Mouse (Mus musculus) heart, adult 8-10 months (tissue): ENCODE results near the gene Syt3. TPM values are rescaled to one million over a fixed set of nuclear protein-coding genes. Genes with fewer than 3 reads are reported as not detected.

Source experiments
- DNase-seq: peaks from one replicate; pipeline ENCODE4 v3.0.0; 2022; ENCODE audit warnings: low spot score
- total RNA-seq, 4 experiments: library from RNA; stranded (reverse); gene quantifications; 2 replicates each; pipeline ENCODE4 v1.2.4; 2022

The Syt3 gene
- total RNA-seq, 4 experiments from 2014 or later: 2.4 to 3.7 (median 3.1) TPM

DNA sequence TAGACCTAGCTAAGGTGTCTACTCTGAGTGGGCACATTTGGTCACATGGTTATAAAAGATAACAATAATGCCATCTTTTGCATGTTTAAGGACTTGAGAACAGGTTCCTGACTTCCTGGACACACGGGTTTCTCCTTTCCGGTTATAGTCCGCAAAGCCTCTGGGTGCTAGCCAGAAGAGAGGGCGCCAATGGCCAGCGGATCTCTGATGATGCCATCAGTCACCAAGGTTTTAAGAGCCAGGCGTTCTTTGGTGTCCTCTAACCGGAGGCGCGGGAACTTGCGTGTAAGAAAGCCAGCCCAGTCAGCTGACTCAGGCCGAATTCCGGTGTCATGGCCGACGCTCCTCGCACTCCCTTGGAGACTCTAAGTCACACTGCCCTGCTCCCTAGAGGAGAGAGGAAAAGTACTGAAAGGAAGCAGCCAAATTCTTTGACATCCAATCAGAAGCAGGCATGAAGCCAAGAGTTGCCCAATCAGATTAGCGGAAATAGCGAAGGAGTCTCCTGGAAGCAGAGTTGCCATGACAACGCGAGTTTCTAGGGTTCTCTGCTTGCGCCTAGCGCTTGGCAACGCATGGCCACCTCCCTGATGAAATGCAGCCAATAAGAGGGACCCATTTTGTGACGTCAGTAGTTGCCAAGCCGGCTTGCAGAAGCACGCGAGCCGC, 21.6 kb downstream of the Syt3 start:
- peak; percentile 81 for DNase-seq

GRCm38 (mm10) chr7:44406015-44406355, 22.1 kb downstream of the Syt3 start:
- DNase-seq: no peak

- DNase-seq: no peak
These were observed 27.2 kb downstream of the Syt3 start for GRCm38 (mm10) chr7:44411144-44411543.

- no peak for DNase-seq
These were observed 29.4 kb downstream of the Syt3 start for GRCm38 (mm10) chr7:44413307-44413706.

GRCm38 (mm10) chr7:44427666-44428065, 43.8 kb downstream of the Syt3 start:
- no peak for DNase-seq

DNA sequence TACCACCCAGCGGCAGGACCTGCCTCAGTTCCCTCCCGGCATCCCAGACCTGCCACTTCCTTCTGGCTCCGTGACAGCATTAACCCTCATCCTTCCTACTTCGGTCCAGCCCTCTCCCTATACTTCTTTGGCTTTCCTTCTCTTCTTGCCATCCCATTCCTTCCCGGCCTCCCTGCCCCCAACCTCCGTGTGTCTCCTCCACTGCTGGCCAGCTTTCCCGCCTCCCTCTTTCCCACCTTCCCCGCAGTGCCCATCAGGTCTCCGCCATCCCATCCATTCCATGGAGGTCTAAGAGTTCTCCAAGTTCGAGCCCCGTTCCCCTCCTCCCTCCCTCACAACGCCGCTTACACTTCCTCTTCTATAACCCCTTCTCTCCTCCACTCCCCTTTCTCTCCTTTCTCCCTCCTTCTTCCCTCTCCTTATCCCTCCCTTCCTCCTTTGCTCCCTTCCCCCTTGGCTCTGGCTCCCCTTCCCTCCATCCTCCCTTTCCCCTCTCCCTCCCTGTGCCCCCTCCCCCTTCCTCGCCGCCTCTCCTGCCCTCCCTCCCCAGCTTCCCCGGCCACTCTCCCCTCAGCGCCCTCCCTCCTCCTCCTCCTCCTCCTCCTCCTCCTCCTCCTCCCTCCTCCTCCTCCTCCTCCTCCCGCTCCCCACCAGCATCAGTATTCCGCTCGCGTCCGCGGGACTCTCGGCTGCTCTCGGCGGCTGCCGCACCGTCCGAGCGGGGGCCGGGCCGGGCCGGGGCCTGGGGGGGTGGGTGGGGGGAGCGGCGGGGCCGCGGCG, 44.5 kb downstream of the Syt3 start:
- DNase-seq: no peak

- DNase-seq: no peak
These were observed 45.1 kb downstream of the Syt3 start, which contains the start of gene Lrrc4b for GRCm38 (mm10) chr7:44428968-44429521. TSS of gene Lrrc4b (plus strand) at chr7:44429018.

DNA sequence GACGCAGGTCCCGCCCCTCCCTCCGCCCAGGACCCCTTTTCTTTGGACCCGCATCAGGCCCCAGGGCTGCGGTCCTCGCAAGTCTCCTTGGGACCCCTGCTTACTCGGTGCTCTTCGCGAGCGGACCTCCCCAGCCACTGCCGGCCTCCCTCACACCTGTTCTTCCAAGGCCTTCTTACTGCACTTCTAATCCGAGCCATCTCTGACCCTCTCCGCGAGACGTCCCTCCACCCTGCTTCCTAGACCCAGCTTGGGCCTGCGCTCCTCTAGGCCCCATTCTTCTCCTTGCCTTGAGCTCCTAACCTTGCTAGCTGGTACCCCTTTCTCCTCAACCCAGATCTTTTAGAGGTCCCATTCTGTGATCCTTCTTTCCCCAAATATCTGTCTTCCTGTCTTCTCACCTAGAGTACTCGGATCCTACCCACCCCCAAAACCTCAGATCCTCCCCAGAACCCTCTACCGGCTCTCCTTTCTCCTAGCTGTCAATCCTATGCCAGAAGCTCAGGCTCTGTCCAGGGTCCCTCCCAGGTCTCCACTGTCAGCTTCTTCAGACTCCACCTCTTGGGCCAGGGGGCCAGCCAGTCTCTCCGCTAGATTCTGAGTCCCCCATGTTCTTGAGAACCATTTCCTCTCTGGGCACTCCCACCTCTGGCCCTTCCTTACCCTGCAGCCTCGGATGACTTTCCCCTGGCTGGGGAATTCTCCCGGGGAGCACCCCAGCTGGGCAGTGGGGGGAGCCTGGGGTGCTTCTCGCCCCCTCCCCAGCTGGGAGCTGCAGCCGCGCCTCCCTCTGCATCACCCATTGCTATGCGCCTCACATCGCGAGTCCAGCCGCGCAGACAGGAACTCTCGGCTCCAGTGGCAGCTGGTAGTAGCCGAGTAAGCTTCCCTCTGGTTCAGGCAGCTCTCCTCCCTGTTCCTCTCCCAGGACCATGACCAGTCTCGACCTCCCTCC, 45.9 kb downstream of the Syt3 start:
- DNase-seq: no peak

- DNase-seq: no peak
These were observed 48.6 kb downstream of the Syt3 start for GRCm38 (mm10) chr7:44432550-44432949.

DNA sequence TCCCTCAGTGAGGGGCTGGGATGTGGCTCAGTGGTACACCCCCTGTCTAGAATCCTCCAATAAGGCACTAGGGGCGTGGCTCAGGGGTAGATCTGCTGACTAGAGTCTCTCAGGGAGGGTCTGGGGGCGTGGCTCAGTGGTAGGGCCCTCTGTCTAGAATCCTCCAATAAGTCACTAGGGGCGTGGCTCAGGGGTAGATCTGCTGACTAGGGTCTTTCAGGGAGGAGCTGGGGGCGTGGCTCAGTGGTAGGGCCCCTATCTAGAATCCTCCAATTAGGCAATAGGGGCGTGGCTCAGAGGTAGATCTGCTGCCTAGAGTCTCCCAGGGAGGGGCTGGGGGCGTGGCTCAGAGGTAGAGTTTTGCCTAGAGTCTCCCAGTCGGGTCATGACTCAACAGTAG, 49.5 kb downstream of the Syt3 start:
- DNase-seq: no peak

- DNase-seq: no peak
These were observed 50.2 kb downstream of the Syt3 start for GRCm38 (mm10) chr7:44434089-44434488.

GRCm38 (mm10) chr7:44435796-44436195, 51.9 kb downstream of the Syt3 start:
- DNase-seq: no peak

- no peak for DNase-seq
These were observed 52.4 kb downstream of the Syt3 start for GRCm38 (mm10) chr7:44436267-44436666.

DNA sequence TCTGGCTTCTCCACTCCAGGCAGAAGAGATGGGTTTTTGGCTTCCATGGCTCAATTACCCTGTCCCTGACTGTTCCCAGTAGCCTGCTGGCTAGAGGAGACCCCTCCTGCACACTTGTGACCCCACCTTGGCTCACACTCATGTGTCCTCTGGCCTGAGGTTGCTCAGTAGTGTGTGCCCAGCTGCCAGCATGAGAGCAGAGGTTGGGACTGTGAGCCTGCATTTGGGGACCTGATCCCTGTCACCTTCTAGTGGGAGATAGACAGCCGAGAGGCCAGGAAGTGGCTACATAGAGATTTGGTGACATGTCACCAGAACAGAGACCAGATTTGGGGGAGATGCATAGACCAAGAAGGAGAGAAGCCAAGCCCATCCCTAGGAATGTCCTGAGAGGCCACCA, 53.3 kb downstream of the Syt3 start:
- DNase-seq: no peak

DNA sequence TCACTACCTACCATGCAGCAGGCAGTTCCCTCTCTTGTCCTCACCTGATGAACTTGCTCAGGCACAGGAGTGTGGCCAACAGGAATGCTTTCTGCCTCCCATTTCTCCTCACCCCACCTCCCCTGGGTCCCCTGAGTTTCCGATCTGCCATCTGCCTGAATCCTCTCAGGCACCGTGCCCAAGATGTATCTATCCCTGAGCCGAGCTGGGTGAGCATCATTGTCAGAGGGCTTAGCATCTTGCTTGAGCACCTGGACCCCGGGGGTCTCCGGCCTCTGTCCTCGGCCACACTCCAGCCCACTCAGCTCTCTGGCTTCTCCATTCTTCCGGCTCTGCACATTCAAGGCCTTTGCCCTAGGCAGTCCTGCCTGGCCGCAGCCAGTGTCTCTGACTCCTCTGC, 54.0 kb downstream of the Syt3 start:
- DNase-seq: no peak

DNA sequence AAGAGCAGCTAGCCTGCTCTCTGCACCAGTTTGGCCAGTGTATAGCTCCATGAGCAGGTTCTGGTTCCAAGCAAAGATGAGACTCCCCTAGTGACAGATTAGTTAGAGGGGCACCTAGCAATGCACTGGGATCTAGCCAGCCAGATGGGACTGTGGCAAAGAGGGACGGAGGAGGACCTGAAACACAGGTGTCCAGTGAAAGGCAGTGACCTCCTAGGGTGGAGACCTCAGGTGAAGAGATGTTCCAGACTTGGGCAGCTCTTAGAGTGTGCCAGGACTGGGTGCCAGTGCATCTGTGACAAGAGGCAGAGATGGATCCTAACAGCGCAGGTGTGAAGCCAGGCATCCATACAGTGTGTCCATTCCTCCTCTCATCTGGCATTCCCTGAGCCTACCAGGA, 55.8 kb downstream of the Syt3 start:
- DNase-seq: no peak

- no peak for DNase-seq
These were observed 56.6 kb downstream of the Syt3 start for GRCm38 (mm10) chr7:44440479-44440878.

DNA sequence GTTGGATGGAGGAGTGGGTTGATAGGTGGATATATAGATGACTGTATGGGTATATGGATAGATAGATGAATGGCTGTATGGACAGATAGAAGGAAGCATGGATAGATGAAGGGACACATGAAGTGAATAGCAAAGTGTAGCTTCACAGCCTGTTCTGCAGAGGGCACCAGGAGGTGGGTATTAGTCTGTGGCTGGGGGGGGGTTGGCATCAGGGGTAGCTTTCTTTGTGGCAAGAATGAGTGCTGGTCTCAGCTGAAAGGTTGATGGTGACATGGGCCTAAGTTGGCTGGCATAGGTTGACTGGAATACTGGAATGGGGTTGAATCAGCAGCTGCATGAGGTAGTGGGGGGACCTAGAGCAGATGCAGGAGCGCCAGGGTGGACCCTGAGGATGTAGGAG, 57.3 kb downstream of the Syt3 start:
- no peak for DNase-seq

DNA sequence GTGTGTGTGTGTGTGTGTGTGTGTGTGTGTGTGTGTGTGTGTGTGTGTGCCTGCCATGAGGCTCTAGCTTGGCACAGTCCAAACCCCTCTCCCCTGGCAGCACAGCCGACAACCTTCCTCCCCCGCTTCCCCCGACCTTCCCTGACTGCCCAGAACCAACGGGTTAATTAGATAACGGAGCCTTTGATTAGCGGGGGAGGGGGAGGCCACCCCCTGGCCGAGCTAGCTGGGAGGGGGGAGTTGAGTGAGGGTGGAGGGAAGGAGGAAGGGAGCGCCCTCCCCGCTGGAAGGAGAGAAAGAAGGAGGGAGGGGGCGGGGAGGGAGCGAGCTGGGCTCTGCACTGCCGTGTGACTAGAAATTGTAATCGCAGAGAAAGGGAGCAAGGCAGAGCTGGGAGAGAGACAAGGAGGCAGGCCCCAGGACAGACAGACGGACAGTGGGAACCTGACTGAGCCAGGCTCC, 57.8 kb downstream of the Syt3 start:
- DNase-seq: no peak

GRCm38 (mm10) chr7:44442407-44442821, 58.5 kb downstream of the Syt3 start:
- DNase-seq: no peak

DNA sequence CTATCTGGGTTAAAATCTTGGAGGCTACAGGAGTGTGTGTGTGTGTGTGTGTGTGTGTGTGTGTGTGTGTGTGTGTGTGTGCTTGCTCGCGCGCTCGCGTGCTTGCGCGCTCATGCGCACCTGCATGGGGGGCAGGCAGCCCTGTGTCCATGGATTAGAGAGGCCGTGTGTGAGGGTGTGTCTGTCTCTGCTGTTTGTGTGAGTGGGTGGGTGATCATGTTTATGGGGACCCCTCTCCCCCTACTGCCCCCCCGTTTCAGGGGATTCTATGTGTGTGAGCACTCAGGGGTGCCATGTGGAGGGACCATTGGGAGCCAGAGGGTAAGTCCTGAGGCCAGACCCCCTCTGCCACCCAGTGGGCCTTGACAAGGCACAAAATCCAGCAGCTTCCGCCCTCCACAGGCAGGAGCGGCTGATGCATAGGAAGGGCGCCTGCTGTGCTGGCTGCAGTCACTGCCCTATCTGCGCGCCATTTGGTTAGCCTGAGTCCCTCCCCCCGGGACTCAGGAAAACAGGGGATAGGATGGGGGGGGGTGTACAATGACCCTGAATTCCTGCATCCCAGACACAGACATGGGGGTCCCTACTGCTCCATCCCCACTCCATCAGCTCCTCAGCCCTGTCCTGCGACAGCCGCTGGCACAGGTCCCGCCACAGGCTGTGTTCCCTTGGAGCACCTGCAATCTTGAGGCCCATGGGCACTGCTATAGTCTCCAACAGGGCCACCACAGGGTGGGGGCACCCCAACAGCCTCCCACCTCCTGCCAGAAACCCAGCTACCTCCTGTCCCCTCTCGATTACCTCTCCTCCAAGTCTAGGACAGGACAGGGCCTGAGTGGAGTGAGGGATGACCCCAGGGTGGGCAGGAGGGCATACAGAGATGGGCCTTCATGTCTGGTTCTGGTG, 59.6 kb downstream of the Syt3 start:
- DNase-seq: no peak
